Mouse (Mus musculus): Measurements from ENCODE around the gene Crtam. TPM values are rescaled to one million over a fixed set of nuclear protein-coding genes. Genes with fewer than 3 reads are reported as not detected.

The Crtam gene
- 0.41 and 0.46 TPM in 2 replicates for polyA plus RNA-seq (2015; fragmentation: Nextera tagmentation; extraction: Ambion mirVana)

- DNase-seq (ENCODE audit: low spot score) (no peak), ATAC-seq (replicated peaks; ENCODE audit: low FRiP score, low read depth) (no peak)
- Histone ChIP-seq H3K9me3 (replicated peaks; ENCODE audit: low read length) (no peaks in the 10 kb centered on the region), H3K4me1 (replicated peaks; ENCODE audit: insufficient read depth, low read length) (no peaks in the 10 kb centered on the region), H3K4me2 (ENCODE audit: low read length) (no peak within 1 kb of the TSS), H3K4me3 (replicated peaks; ENCODE audit: low read depth, low read length) (no peak within 1 kb of the TSS), H3K9ac (ENCODE audit: low read depth, low read length) (no peak within 1 kb of the TSS), H3K27ac (no peak within 1 kb of the TSS), H3K27me3 (ENCODE audit: insufficient read depth, low read length) (no peaks in the 10 kb centered on the region), H3K36me3 (ENCODE audit: insufficient read depth, low read length) (no peaks in the 10 kb centered on the region)
- no peak for TF ChIP-seq CTCF (IDR thresholded peaks at IDR 0.05; ENCODE audit: low read depth)
- 64% methylated on average over 4 of the region's 4 CpGs for WGBS
Observed at GRCm38 (mm10) chr9:41004415-41004814, at the start of gene Crtam. Crtam (minus strand) TSS chr9:41004628.

GRCm38 (mm10) chr9:41054166-41054565, 49.7 kb upstream of the Crtam start:
- Histone ChIP-seq H3K9me3 (replicated peaks; ENCODE audit: low read length) (no peaks in the 10 kb centered on the region), H3K36me3 (ENCODE audit: insufficient read depth, low read length) (no peaks in the 10 kb centered on the region), H3K9ac (ENCODE audit: low read depth, low read length) (no peak overlapping the region), H3K4me2 (ENCODE audit: low read length) (no peak overlapping the region), H3K4me3 (replicated peaks; ENCODE audit: low read depth, low read length) (no peak overlapping the region), H3K27me3 (ENCODE audit: insufficient read depth, low read length) (no peaks in the 10 kb centered on the region), H3K27ac (no peak overlapping the region), H3K4me1 (replicated peaks; ENCODE audit: insufficient read depth, low read length) (no peaks in the 10 kb centered on the region)
- DNase-seq (ENCODE audit: low spot score) = no peak
- WGBS = 83% methylated on average over 9 of the region's 9 CpGs
- ATAC-seq (replicated peaks; ENCODE audit: low FRiP score, low read depth) = no peak
- no peak for TF ChIP-seq CTCF (IDR thresholded peaks at IDR 0.05; ENCODE audit: low read depth)

GRCm38 (mm10) chr9:41053478-41053877, 49.0 kb upstream of the Crtam start:
- Histone ChIP-seq H3K4me2 (ENCODE audit: low read length) (no peak overlapping the region), H3K4me3 (replicated peaks; ENCODE audit: low read depth, low read length) (no peak overlapping the region), H3K9me3 (replicated peaks; ENCODE audit: low read length) (no peaks in the 10 kb centered on the region), H3K27ac (no peak overlapping the region), H3K4me1 (replicated peaks; ENCODE audit: insufficient read depth, low read length) (no peaks in the 10 kb centered on the region), H3K27me3 (ENCODE audit: insufficient read depth, low read length) (no peaks in the 10 kb centered on the region), H3K36me3 (ENCODE audit: insufficient read depth, low read length) (no peaks in the 10 kb centered on the region), H3K9ac (ENCODE audit: low read depth, low read length) (no peak overlapping the region)
- WGBS = 50% methylated on average over 4 of the region's 4 CpGs
- no peak for DNase-seq (ENCODE audit: low spot score)
- no peak for TF ChIP-seq CTCF (IDR thresholded peaks at IDR 0.05; ENCODE audit: low read depth)
- ATAC-seq (replicated peaks; ENCODE audit: low FRiP score, low read depth) = no peak

- TF ChIP-seq CTCF (IDR thresholded peaks at IDR 0.05; ENCODE audit: low read depth) = no peak
- H3K4me2 ChIP-seq (ENCODE audit: low read length) = no peak overlapping the region
- DNase-seq (ENCODE audit: low spot score) (no peak), ATAC-seq (replicated peaks; ENCODE audit: low FRiP score, low read depth) (no peak)
- no peak overlapping the region for H3K27ac ChIP-seq
- H3K9me3 ChIP-seq (replicated peaks; ENCODE audit: low read length) = no peaks in the 10 kb centered on the region
- 64% methylated on average over 11 of the region's 11 CpGs for WGBS
- H3K36me3 ChIP-seq (ENCODE audit: insufficient read depth, low read length) = no peaks in the 10 kb centered on the region
- H3K4me1 ChIP-seq (replicated peaks; ENCODE audit: insufficient read depth, low read length) = no peaks in the 10 kb centered on the region
- H3K27me3 ChIP-seq (ENCODE audit: insufficient read depth, low read length) = no peaks in the 10 kb centered on the region
- no peak overlapping the region for H3K4me3 ChIP-seq (replicated peaks; ENCODE audit: low read depth, low read length)
- H3K9ac ChIP-seq (ENCODE audit: low read depth, low read length) = no peak overlapping the region
Observed at GRCm38 (mm10) chr9:41051080-41051932, 46.9 kb upstream of the Crtam start.

- ATAC-seq (replicated peaks; ENCODE audit: low FRiP score, low read depth) = no peak
- no peaks in the 10 kb centered on the region for H3K9me3 ChIP-seq (replicated peaks; ENCODE audit: low read length)
- H3K4me3 ChIP-seq (replicated peaks; ENCODE audit: low read depth, low read length) = no peak overlapping the region
- H3K4me1 ChIP-seq (replicated peaks; ENCODE audit: insufficient read depth, low read length) = no peaks in the 10 kb centered on the region
- no peaks in the 10 kb centered on the region for H3K27me3 ChIP-seq (ENCODE audit: insufficient read depth, low read length)
- H3K9ac ChIP-seq (ENCODE audit: low read depth, low read length) = no peak overlapping the region
- H3K27ac ChIP-seq = no peak overlapping the region
- no peak for TF ChIP-seq CTCF (IDR thresholded peaks at IDR 0.05; ENCODE audit: low read depth)
- no peaks in the 10 kb centered on the region for H3K36me3 ChIP-seq (ENCODE audit: insufficient read depth, low read length)
- no peak for DNase-seq (ENCODE audit: low spot score)
- 65% methylated on average over 12 of the region's 12 CpGs for WGBS
- H3K4me2 ChIP-seq (ENCODE audit: low read length) = no peak overlapping the region
Observed at GRCm38 (mm10) chr9:41050331-41051079, 46.1 kb upstream of the Crtam start.

GRCm38 (mm10) chr9:41049282-41049681, 44.9 kb upstream of the Crtam start:
- no peak overlapping the region for H3K4me2 ChIP-seq (ENCODE audit: low read length)
- H3K4me1 ChIP-seq (replicated peaks; ENCODE audit: insufficient read depth, low read length) = no peaks in the 10 kb centered on the region
- H3K27ac ChIP-seq = no peak overlapping the region
- no peaks in the 10 kb centered on the region for H3K9me3 ChIP-seq (replicated peaks; ENCODE audit: low read length)
- DNase-seq (ENCODE audit: low spot score) (no peak), ATAC-seq (replicated peaks; ENCODE audit: low FRiP score, low read depth) (no peak)
- H3K4me3 ChIP-seq (replicated peaks; ENCODE audit: low read depth, low read length) = no peak overlapping the region
- no peaks in the 10 kb centered on the region for H3K36me3 ChIP-seq (ENCODE audit: insufficient read depth, low read length)
- no peak for TF ChIP-seq CTCF (IDR thresholded peaks at IDR 0.05; ENCODE audit: low read depth)
- 84% methylated on average over 7 of the region's 7 CpGs for WGBS
- no peak overlapping the region for H3K9ac ChIP-seq (ENCODE audit: low read depth, low read length)
- no peaks in the 10 kb centered on the region for H3K27me3 ChIP-seq (ENCODE audit: insufficient read depth, low read length)
